Mouse (Mus musculus) kidney, postnatal 10 days (tissue): Measurements from ENCODE around the gene P4ha1.
"Not testable (repeated sequence)": the region's sequence is repeated elsewhere in the genome, so short reads cannot be mapped to it uniquely, and the experiment has no call there.

Source experiments
- DNase-seq: peaks from one replicate; pipeline ENCODE4 v3.0.0; 2021; ENCODE audit warnings: mixed read lengths

The P4ha1 gene

GRCm38 (mm10) chr10:59378728-59379127 is 55.6 kb downstream of the P4ha1 start:
- no peak for DNase-seq

DNA sequence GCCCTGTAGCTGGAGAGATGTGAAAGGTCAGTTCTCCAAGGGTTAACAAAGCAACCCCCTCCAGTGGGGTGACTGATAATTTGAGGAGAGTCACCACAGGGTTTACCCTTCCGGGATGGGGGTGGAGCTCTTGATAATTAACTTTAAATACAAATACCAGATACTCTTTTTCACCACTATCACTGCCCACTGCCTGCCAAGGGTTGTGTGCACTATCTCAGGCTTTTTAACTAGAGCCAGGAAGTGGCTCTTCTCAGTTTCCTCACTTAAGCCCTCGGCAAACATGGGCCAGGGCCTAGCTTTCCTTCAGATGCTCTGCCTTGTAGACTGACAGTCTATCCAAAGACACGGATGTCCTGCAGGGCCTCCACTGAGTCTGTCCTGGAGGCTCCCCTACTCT is 56.8 kb downstream of the P4ha1 start:
- no peak for DNase-seq

DNA sequence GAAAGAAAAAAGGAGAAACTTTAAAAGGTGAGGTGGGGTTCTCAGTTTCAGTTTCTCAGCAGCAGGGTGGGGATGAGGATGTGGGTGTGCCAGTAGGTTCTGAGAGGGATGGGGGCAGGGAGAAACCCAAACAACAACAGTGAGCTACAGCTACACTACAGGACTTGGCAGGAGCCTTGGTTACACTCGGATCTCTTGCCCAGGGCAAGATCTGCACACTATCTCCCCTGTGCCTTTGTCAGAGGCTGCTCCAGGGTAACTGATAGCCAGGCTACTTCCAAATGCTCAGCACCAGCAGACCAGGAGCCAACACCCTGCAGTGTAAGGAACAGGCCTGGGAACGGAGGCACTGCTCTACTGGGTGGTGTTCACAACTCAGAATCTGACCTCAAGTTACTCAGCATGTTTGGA is 57.3 kb downstream of the P4ha1 start:
- no peak for DNase-seq

- not testable (repeated sequence) for DNase-seq
These were observed 58.5 kb downstream of the P4ha1 start for GRCm38 (mm10) chr10:59381563-59381962.

DNA sequence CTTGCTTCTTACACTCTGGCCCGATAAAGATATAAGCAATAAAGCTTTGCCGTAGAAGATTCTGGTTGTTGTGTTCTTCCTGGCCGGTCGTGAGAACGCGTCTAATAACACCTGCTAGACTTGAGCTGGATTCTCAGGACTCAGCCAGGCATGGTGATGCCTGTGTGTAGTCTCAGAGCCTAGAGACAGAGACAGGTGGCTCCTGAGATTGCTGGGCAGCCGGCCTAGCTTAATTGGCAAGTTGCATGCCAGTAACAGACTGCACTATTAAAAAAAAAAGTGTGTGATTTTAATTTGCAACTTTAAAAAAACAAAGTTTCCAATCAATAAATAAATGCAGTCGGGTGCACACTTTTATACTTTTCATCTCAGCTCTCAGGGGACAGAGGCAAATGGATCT is 63.9 kb downstream of the P4ha1 start:
- DNase-seq = no peak

- no peak for DNase-seq
These were observed 66.6 kb downstream of the P4ha1 start for GRCm38 (mm10) chr10:59389652-59390051.

- no peak for DNase-seq
These were observed 68.8 kb downstream of the P4ha1 start for GRCm38 (mm10) chr10:59391907-59392306.

GRCm38 (mm10) chr10:59395461-59395860 is 72.4 kb downstream of the P4ha1 start, which contains the start of gene Gm10273:
Gene Gm10273, plus strand, starts transcription at chr10:59395632.
- DNase-seq = not testable (repeated sequence)

DNA sequence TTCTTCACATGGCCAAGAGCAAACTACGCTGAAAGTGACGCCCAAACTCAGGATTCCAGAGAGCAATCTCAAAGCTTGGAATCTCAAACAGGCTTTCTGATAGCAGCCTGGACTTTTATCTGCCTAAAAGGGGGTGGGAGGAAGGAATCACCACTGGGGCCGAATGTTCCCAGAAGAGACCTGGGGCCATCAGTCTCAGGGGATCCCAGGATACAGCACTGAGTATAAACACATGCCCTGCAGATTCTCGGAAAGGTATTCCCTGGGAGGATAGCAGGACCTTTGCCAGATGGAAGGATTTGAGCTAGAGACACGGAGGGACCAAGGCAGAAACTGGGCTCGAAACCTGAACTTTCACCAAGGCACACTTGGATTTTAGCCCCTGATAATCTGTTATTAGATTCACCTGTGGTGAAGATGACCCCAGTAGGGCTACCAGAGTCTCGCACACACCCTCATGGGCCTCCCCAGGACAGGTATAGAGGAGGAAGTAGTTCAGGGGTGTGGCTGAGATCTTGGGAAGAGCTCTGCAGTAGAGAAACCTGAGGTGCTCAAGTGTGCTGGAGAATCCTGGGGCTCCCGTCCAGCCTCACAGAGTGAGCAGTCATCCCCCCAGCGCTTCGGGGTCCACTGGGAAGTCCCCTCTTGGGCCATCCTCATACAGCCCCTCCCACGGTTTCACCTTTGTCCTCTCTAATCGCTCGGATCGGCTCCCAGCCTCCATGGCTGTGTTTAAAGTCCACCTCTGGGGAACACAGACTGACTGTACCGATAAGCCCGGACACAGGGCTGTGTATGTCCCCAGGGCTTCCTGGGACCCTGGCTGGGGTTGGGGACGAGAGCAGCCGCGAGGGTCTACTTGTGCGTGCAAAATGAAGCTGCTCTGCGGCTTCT is 80.0 kb downstream of the P4ha1 start, which contains the start of gene Pla2g12b:
Gene Pla2g12b (plus strand): TSS at position 762 of the 894 bp plus-strand sequence.
- no peak for DNase-seq

GRCm38 (mm10) chr10:59403793-59404149 is 80.7 kb downstream of the P4ha1 start:
- no peak for DNase-seq

DNA sequence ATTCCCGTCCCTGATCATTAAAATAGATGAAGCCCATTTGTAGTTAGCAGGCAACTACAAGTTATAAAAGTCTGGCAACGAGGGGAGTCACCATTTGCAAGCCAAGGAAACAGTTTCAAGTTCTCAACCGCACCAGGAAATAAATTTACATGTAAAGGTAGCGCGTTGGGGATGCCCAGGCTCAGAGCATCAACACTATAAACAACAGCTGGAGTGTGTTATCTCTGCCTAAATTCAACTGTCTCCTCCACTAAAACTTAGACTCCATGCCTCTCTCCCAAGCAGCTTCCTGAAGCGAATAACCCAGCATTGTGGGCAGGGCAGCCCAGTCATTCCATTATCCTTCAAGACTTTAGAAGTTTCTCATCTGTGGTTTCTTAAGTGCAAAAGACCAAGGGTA is 85.4 kb downstream of the P4ha1 start:
- no peak for DNase-seq

DNA sequence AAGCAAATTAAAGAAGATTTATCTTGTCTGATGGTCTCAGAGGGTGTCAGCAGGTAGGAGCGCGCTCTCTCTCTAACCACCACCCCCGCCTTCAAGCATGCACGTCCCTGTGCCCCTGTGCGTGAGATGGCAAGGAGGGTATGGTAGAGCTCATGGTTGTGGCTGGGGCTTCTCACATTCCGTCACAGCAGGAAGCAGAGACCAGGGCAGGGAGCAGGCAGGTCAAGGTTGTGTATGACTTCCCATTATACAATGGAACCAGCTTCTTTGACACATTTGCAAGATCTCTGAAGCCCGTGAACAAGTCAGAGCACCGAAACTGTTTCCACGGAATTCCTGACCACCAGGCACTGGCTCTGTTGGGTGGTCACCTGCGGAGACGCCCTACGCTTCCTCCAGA is 87.2 kb downstream of the P4ha1 start:
- DNase-seq = no peak

- no peak for DNase-seq
These were observed 90.6 kb downstream of the P4ha1 start for GRCm38 (mm10) chr10:59413711-59414110.

GRCm38 (mm10) chr10:59416623-59417022 is 93.5 kb downstream of the P4ha1 start:
- no peak for DNase-seq

- no peak for DNase-seq
These were observed 96.4 kb downstream of the P4ha1 start for GRCm38 (mm10) chr10:59419516-59419915.
